Mouse (Mus musculus): ENCODE measurements around the gene Umps. TPM values are rescaled to one million over a fixed set of nuclear protein-coding genes. Genes with fewer than 3 reads are reported as not detected.

Umps gene
- polyA plus RNA-seq, 1 experiment from 2014 or later: 22.8 TPM

Other genes starting within 250 kb of the Umps start
- 7.2 TPM in 1 of 2 replicates, not detected in the other for gene Muc13, start 173.0 kb downstream of the Umps start, polyA plus RNA-seq (2015; fragmentation: Nextera tagmentation; extraction: Ambion mirVana)
- gene Itgb5, start 137.4 kb downstream of the Umps start, polyA plus RNA-seq (2015; fragmentation: Nextera tagmentation; extraction: Ambion mirVana): 19.2 and 20.1 TPM in 2 replicates

Measured in neural tube, embryonic 15.5 days (tissue).